Mouse (Mus musculus) G1E (cell line): ENCODE measurements around the gene Rpl41. TPM values are rescaled to one million over a fixed set of nuclear protein-coding genes. Genes with fewer than 3 reads are reported as not detected.

Experiments
- ATAC-seq: 2 replicates; pipeline ENCODE4 v1.8.0; 2016; ENCODE audit warnings: mild to moderate bottlenecking; ENCODE audit not compliant: insufficient number of reproducible peaks, poor library complexity, low FRiP score, severe bottlenecking; ENCODE audit errors: extremely low read depth
- DNase-seq: peaks from one replicate; pipeline ENCODE4 v3.0.0; 2012; ENCODE audit warnings: low spot score
- H3K27me3 ChIP-seq: 2 replicates; pipeline ENCODE4 v1.6.1; 2012; ENCODE audit warnings: mild to moderate bottlenecking, low read length, inconsistent platforms; ENCODE audit not compliant: insufficient read depth
- H3K36me3 ChIP-seq: replicated peaks from 2 replicates; pipeline ENCODE3; 2012; ENCODE audit warnings: mild to moderate bottlenecking, inconsistent platforms
- H3K4me1 ChIP-seq: 2 replicates; pipeline ENCODE4 v1.6.1; 2012; ENCODE audit warnings: low read depth, low read length, inconsistent platforms, mixed read lengths; ENCODE audit not compliant: insufficient read depth
- H3K4me3 ChIP-seq: 2 replicates; pipeline ENCODE4 v1.5.1; 2012; ENCODE audit warnings: low read depth, mild to moderate bottlenecking, inconsistent platforms, low read length, moderate library complexity, mixed read lengths
- H3K9me3 ChIP-seq: replicated peaks from 2 replicates; pipeline ENCODE4 v1.6.1; 2012; ENCODE audit warnings: inconsistent platforms
- CTCF ChIP-seq: IDR thresholded peaks from 2 replicates; pipeline ENCODE4 v1.5.1; 2012; ENCODE audit warnings: low read depth, low read length, inconsistent platforms, mixed read lengths
- GATA1 ChIP-seq: IDR thresholded peaks from 2 replicates; pipeline ENCODE4 v1.6.1; 2012; ENCODE audit warnings: borderline replicate concordance, low read length, inconsistent platforms, mixed read lengths
- GATA2 ChIP-seq: IDR thresholded peaks from 2 replicates; pipeline ENCODE4 v1.6.1; 2012; ENCODE audit warnings: low read depth, low read length, inconsistent platforms, borderline replicate concordance
- POLR2AphosphoS5 ChIP-seq: IDR thresholded peaks from 2 replicates; pipeline ENCODE4 v1.6.1; 2012; ENCODE audit warnings: low read depth, low read length, inconsistent platforms; ENCODE audit not compliant: insufficient replicate concordance
- TAL1 ChIP-seq: conservative IDR thresholded peaks from 2 replicates; pipeline ENCODE4 v1.6.1; 2012; ENCODE audit warnings: low read depth, low read length, inconsistent platforms, mixed read lengths
- polyA plus RNA-seq: library from polyadenylated mRNA; stranded (reverse); fragments of >175 nt; gene quantifications from 2 replicates; pipeline ENCODE4 v1.2.3, GENCODE M21; 2012
- total RNA-seq, 2 experiments: library from RNA; stranded (forward) in 1 of 2; stranded (reverse) in 1 of 2; fragments of 200-1000 nt in 1 of 2; fragments of >200 nt in 1 of 2; fragmentation: Nextera tagmentation in 1 of 2; gene quantifications; 2 replicates each; pipeline ENCODE4 v1.2.3; 2014 to 2017

Gene Rpl41
- total and polyA plus RNA-seq, 3 experiments: 2,736 to 11,415 (median 5,596) TPM

GRCm38 (mm10) chr10:128588775-128589463 is 39.8 kb upstream of the Rpl41 start:
- peak overlapping the region; percentile 74; the same call in 1 of the 2 replicates for H3K4me3 ChIP-seq
- no peaks in the 10 kb centered on the region for H3K36me3 ChIP-seq
- no peak for TF ChIP-seq GATA1
- TF ChIP-seq CTCF: no peak
- no peak for TF ChIP-seq TAL1
- TF ChIP-seq GATA2: no peak
- no peak for TF ChIP-seq POLR2AphosphoS5
- DNase-seq: no peak
- H3K27me3 ChIP-seq: peaks cover 96% of the 10 kb centered on the region
- no peak for ATAC-seq
- peaks cover 43% of the 10 kb centered on the region for H3K4me1 ChIP-seq
- no peaks in the 10 kb centered on the region for H3K9me3 ChIP-seq

- H3K4me3 ChIP-seq: no peak overlapping the region
- ATAC-seq (no peak), DNase-seq (no peak)
- H3K36me3 ChIP-seq: no peaks in the 10 kb centered on the region
- peaks cover 51% of the 10 kb centered on the region for H3K4me1 ChIP-seq
- no peaks in the 10 kb centered on the region for H3K9me3 ChIP-seq
- H3K27me3 ChIP-seq: peaks cover 97% of the 10 kb centered on the region
- TF ChIP-seq GATA1: no peak
- no peak for TF ChIP-seq POLR2AphosphoS5
- no peak for TF ChIP-seq TAL1
- TF ChIP-seq CTCF: no peak
- TF ChIP-seq GATA2: no peak
These were observed 39.0 kb upstream of the Rpl41 start for GRCm38 (mm10) chr10:128588136-128588535.

- peaks cover 49% of the 10 kb centered on the region for H3K4me1 ChIP-seq
These were observed 38.6 kb upstream of the Rpl41 start for GRCm38 (mm10) chr10:128587697-128588096.

GRCm38 (mm10) chr10:128587120-128587519 is 38.0 kb upstream of the Rpl41 start:
- DNase-seq: no peak
- Histone ChIP-seq H3K4me3 (no peak overlapping the region), H3K27me3 (peaks cover 94% of the 10 kb centered on the region), H3K9me3 (no peaks in the 10 kb centered on the region), H3K4me1 (peaks cover 43% of the 10 kb centered on the region), H3K36me3 (no peaks in the 10 kb centered on the region)
- TF ChIP-seq CTCF: no peak
- TF ChIP-seq TAL1: no peak
- TF ChIP-seq POLR2AphosphoS5: no peak
- no peak for TF ChIP-seq GATA2
- TF ChIP-seq GATA1: no peak
- no peak for ATAC-seq

More at GRCm38 (mm10) chr10:128587697-128588096, 38.6 kb upstream of the Rpl41 start:
- H3K27me3 ChIP-seq: peaks cover 97% of the 10 kb centered on the region
- H3K36me3 ChIP-seq: no peaks in the 10 kb centered on the region
- no peaks in the 10 kb centered on the region for H3K9me3 ChIP-seq
- ATAC-seq (no peak), DNase-seq (no peak)
- H3K4me3 ChIP-seq: no peak overlapping the region
- no peak for TF ChIP-seq POLR2AphosphoS5
- no peak for TF ChIP-seq TAL1
- TF ChIP-seq GATA2: no peak
- TF ChIP-seq CTCF: no peak
- no peak for TF ChIP-seq GATA1

- H3K4me1 ChIP-seq: peaks cover 42% of the 10 kb centered on the region
- H3K27me3 ChIP-seq: peaks cover 93% of the 10 kb centered on the region
- no peaks in the 10 kb centered on the region for H3K9me3 ChIP-seq
- no peaks in the 10 kb centered on the region for H3K36me3 ChIP-seq
- TF ChIP-seq GATA2 (no peak), TAL1 (no peak), GATA1 (no peak), POLR2AphosphoS5 (no peak), CTCF (no peak)
- no peak for DNase-seq
- ATAC-seq: no peak
- H3K4me3 ChIP-seq: no peak overlapping the region
These were observed 37.4 kb upstream of the Rpl41 start for GRCm38 (mm10) chr10:128586546-128586945.

- TF ChIP-seq CTCF: no peak
- no peak for TF ChIP-seq POLR2AphosphoS5
- no peak for TF ChIP-seq TAL1
- no peak for TF ChIP-seq GATA2
- TF ChIP-seq GATA1: no peak
- Histone ChIP-seq H3K36me3 (no peaks in the 10 kb centered on the region), H3K9me3 (no peaks in the 10 kb centered on the region), H3K4me1 (peaks cover 29% of the 10 kb centered on the region), H3K27me3 (peaks cover 88% of the 10 kb centered on the region), H3K4me3 (no peak overlapping the region)
- no peak for ATAC-seq
- no peak for DNase-seq
These were observed 35.3 kb upstream of the Rpl41 start for GRCm38 (mm10) chr10:128584386-128584785.
